Mouse (Mus musculus) C2C12 (cell line): ENCODE measurements around the gene St6galnac4. TPM values are rescaled to one million over a fixed set of nuclear protein-coding genes. Genes with fewer than 3 reads are reported as not detected.

Experiments
- H3K27me3 ChIP-seq: one replicate; pipeline ENCODE4 v1.6.1; 2011; ENCODE audit not compliant: control insufficient read depth, insufficient read depth, insufficient read length
- H3K36me3 ChIP-seq: one replicate; pipeline ENCODE4 v1.6.1; 2011; ENCODE audit not compliant: control insufficient read depth, insufficient read depth
- H3K4me3 ChIP-seq: one replicate; pipeline ENCODE4 v1.5.1; 2011; ENCODE audit warnings: mild to moderate bottlenecking, control low read depth; ENCODE audit not compliant: poor library complexity, insufficient read depth, severe bottlenecking
- H3K79me2 ChIP-seq: one replicate; pipeline ENCODE4 v1.6.1; 2011; ENCODE audit not compliant: control insufficient read depth, insufficient read depth
- H3K79me3 ChIP-seq: one replicate; pipeline ENCODE4 v1.6.1; 2011; ENCODE audit warnings: low read depth, control low read depth
- H3ac ChIP-seq: one replicate; pipeline ENCODE3; 2011; ENCODE audit warnings: low read depth; ENCODE audit not compliant: control insufficient read depth, insufficient read length
- CEBPB ChIP-seq: IDR thresholded peaks from one replicate; pipeline ENCODE4 v1.6.1; 2011; ENCODE audit warnings: low read depth, mild to moderate bottlenecking, control low read depth, moderate library complexity
- CTCF ChIP-seq: IDR thresholded peaks from one replicate; pipeline ENCODE4 v1.5.1; 2011; ENCODE audit not compliant: control insufficient read depth, insufficient read depth, insufficient read length
- FOSL1 ChIP-seq: IDR thresholded peaks from one replicate; pipeline ENCODE4 v1.8.0; 2011; ENCODE audit warnings: mild to moderate bottlenecking, low read length; ENCODE audit not compliant: poor library complexity, insufficient read depth, severe bottlenecking
- MAX ChIP-seq: IDR thresholded peaks from one replicate; pipeline ENCODE4 v1.6.1; 2011; ENCODE audit warnings: mild to moderate bottlenecking, control low read depth
- MYOD1 ChIP-seq: IDR thresholded peaks from one replicate; pipeline ENCODE4 v1.6.1; 2011; ENCODE audit warnings: low read depth; ENCODE audit not compliant: control insufficient read depth, insufficient read length
- MYOG ChIP-seq: IDR thresholded peaks from one replicate; pipeline ENCODE4 v1.6.1; 2011; ENCODE audit not compliant: control insufficient read depth, insufficient read length; ENCODE audit errors: extremely low read depth
- USF1 ChIP-seq: IDR thresholded peaks from one replicate; pipeline ENCODE4 v1.6.1; 2011; ENCODE audit warnings: low read depth, mild to moderate bottlenecking, control low read depth, moderate library complexity
- polyA plus RNA-seq: library from polyadenylated mRNA; unstranded; fragments of >200 nt; fragmentation: generic; extraction: Trizol; gene quantifications from one replicate; pipeline ENCODE4 v1.2.1, GENCODE M21; 2012; ENCODE audit warnings: missing spikeins

The St6galnac4 gene
- polyA plus RNA-seq, 1 experiment: 82.3 TPM

- Histone ChIP-seq H3ac (no peak overlapping the region), H3K79me2 (no peaks in the 10 kb centered on the region), H3K4me3 (no peak overlapping the region), H3K27me3 (no peaks in the 10 kb centered on the region), H3K36me3 (no peaks in the 10 kb centered on the region), H3K79me3 (no peaks in the 10 kb centered on the region)
- TF ChIP-seq CEBPB (no peak), USF1 (no peak), CTCF (no peak), MYOD1 (no peak), FOSL1 (no peak), MAX (no peak)
These were observed 5.3 kb upstream of the St6galnac4 start for GRCm38 (mm10) chr2:32581450-32582095.

DNA sequence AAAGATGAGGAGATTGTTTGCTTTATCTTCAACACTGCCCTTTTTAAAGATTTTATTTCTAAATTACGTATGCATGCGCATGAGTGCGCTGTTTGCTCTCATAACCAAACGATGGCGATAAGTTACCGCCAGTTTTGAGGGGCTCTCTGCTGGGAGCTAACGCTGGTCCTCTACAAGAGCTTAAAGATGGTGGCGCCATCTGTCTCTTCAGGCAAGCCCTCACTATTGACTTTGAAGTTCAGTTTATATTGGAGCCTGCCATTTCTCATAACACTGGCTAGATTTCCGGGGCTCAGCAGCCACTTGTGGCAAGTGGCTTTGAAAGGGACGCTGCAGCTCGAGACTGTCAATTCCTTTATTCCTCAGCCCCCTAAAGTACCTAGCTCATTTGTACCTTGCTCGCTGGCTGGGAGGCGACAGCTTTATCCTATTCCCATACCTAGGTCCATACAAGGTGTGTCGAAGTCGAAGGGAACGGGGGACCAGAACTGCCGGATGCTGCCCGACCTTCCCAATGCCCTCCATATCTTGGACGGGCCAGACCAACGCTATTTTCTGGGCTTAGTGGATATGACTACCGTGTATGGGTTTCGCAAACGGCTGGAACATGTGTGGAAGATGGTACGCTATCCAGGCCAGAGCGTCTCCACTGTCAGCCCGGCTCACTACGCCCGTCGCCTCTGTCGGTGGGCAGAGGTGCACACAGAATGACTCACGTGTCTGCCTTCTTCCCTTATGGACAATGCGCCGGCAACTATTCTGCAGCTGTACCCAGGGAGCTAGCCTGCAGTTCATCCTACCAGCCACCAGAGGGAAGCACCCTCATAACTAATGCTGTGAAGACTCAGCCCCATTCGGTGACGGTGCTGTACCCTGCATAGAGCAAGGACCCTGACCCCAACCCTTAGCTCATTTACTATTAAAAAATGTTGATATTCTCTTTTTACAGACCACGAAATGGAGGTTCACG is 3.8 kb upstream of the St6galnac4 start:
- no peaks in the 10 kb centered on the region for H3K27me3 ChIP-seq
- TF ChIP-seq USF1 (peak; percentile 28), FOSL1 (peak; percentile 13), MYOG (no peak), MYOD1 (no peak), CEBPB (no peak), CTCF (peak; percentile 84), MAX (no peak)
- peaks cover 11% of the 10 kb centered on the region for H3K79me2 ChIP-seq
- peak overlapping the region; percentile 8 for H3ac ChIP-seq
- no peaks in the 10 kb centered on the region for H3K36me3 ChIP-seq
- H3K79me3 ChIP-seq: peaks cover 11% of the 10 kb centered on the region
- H3K4me3 ChIP-seq: no peak overlapping the region

GRCm38 (mm10) chr2:32585149-32585714 is 1.7 kb upstream of the St6galnac4 start:
- Histone ChIP-seq H3K79me2 (peaks cover 32% of the 10 kb centered on the region), H3ac (no peak overlapping the region), H3K36me3 (peaks cover 17% of the 10 kb centered on the region), H3K4me3 (no peak overlapping the region), H3K79me3 (peaks cover 28% of the 10 kb centered on the region), H3K27me3 (no peaks in the 10 kb centered on the region)
- TF ChIP-seq MYOG (no peak), USF1 (peak; percentile 62), MAX (peak; percentile 80), MYOD1 (no peak), CEBPB (no peak), CTCF (no peak), FOSL1 (no peak)

DNA sequence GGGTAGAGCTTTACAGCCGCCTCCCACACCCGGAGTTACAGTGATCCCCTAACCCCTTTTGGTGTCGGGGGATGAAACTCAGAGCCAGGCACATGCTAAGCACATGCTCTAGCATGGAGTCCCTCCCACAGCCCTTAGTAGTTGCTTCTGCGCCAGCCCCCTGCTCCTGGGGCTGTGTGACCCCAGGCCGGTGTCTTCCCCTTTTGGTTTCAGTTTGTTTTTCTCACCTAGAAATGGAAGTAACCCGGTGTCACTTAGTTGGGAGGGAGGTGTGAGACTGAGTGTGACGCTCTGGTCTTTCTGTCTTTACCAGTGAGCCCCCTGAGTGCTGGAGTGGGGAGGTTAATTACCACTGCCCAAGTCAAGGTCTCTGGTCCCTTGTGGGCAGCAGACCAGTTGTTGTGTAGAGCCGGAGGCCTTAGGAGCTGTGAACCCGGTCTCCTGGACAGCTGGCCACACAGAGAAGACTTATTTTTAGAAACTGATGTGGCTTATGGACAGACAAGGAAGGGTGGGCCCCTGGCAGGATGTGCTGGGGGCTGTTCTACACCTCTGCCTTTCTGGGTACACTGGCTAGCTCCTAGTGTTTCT is 931 bp downstream of the St6galnac4 start:
- no peak for TF ChIP-seq MAX
- no peak for TF ChIP-seq FOSL1
- no peak for TF ChIP-seq MYOD1
- no peak for TF ChIP-seq CTCF
- no peak for TF ChIP-seq CEBPB
- no peak for TF ChIP-seq USF1
- no peak for TF ChIP-seq MYOG
- H3ac ChIP-seq: peak overlapping the region; percentile 100
- H3K79me2 ChIP-seq: peaks cover 58% of the 10 kb centered on the region
- H3K79me3 ChIP-seq: peaks cover 40% of the 10 kb centered on the region
- peak overlapping the region; percentile 71 for H3K4me3 ChIP-seq
- H3K27me3 ChIP-seq: no peaks in the 10 kb centered on the region
- peaks cover 42% of the 10 kb centered on the region for H3K36me3 ChIP-seq

GRCm38 (mm10) chr2:32589213-32589795 is 2.4 kb downstream of the St6galnac4 start:
- H3K79me3 ChIP-seq: peaks cover 40% of the 10 kb centered on the region
- peaks cover 71% of the 10 kb centered on the region for H3K79me2 ChIP-seq
- H3K4me3 ChIP-seq: peak overlapping the region; percentile 71
- peak overlapping the region; percentile 16 for H3ac ChIP-seq
- H3K27me3 ChIP-seq: no peaks in the 10 kb centered on the region
- H3K36me3 ChIP-seq: peaks cover 56% of the 10 kb centered on the region
- TF ChIP-seq USF1: peak; percentile 75
- no peak for TF ChIP-seq CEBPB
- TF ChIP-seq MAX: peak; percentile 71
